Mouse (Mus musculus) left cerebral cortex, postnatal 25 days (tissue): ENCODE data around the gene Alx1. TPM values are rescaled to one million over a fixed set of nuclear protein-coding genes. Genes with fewer than 3 reads are reported as not detected.

Experiments
- total RNA-seq, 2 experiments: library from RNA; stranded (reverse); gene quantifications; 2 replicates each; pipeline ENCODE4 v1.2.3; 2021

Gene Alx1
- total RNA-seq, 2 experiments from 2014 or later = not detected

Other genes starting within 250 kb of the Alx1 start
- gene Lrriq1, start 206.1 kb upstream of the Alx1 start, total RNA-seq = 1 to 10 TPM; 3.8 to 4.9 TPM